Comparison of ENCODE assay signal across 20 mouse cellular contexts in the genomic region with DNA sequence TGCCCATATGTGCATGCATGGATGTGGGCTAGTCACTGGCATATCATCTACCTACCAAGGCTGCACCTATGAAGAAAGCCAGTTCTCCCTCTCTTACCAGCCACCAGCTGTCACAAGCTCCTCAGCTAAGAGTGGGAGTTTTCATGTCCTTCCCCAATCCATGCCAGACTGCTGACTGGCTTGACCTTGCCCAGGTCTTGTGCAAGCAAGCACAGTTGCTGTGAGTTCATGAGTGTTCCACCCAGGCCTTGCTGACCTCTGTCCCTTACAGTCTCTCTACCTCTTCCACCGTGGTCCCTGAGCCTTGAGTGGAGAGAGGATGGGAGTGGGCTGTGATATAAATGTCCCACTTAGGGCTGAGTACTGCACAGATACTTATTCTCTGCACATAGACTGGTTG.
DNase-seq lines count a peak whose midpoint lies in the region; ATAC-seq and TF ChIP-seq lines count a peak whose summit lies in the region.
"Had no signal": no experiment of that assay in that cellular context is flagged by ENCODE, and none has a peak within 500 bp of the region (broad histone marks: within the 10 kb centered on the region; RNA-seq: fewer than 3 reads in every experiment).

No protein-coding gene starts in this region.

- H3K4me1 ChIP-seq in liver, adult 2 months (ENCODE audit: control insufficient read depth, insufficient read depth, low read length) = 0 out of 2 replicates have a peak, but pooled peaks cover 2% of the 10 kb centered on the region
- H3K4me1 ChIP-seq in liver, embryonic 11.5 days (replicated peaks; ENCODE audit: control insufficient read depth, insufficient read depth, low read length) = no peaks in the 10 kb centered on the region
- H3K4me1 ChIP-seq in brown adipose tissue, adult 24 weeks (ENCODE audit: control insufficient read depth, insufficient read depth, insufficient read length, low read length) = no peaks in the 10 kb centered on the region
- H3K4me1 ChIP-seq: intestine, embryonic 15.5 days had no signal

- no peak for ATAC-seq in liver, embryonic 11.5 days (replicated peaks; ENCODE audit: low FRiP score)
- ATAC-seq: forebrain, embryonic 15.5 days; intestine, embryonic 15.5 days had no signal

- no peaks in the 10 kb centered on the region; the same call in 1 of the 2 replicates for H3K9me3 ChIP-seq in liver, embryonic 11.5 days (ENCODE audit: control insufficient read depth, low read length)
- H3K9me3 ChIP-seq: forebrain, embryonic 15.5 days; intestine, embryonic 15.5 days had no signal

- intact Hi-C loops in heart, postnatal 10 days (cut with DNase I) = no loop called here
- intact Hi-C loops in left cerebral cortex, postnatal 10 days (cut with DNase I) = no loop called here

- H3K4me2 ChIP-seq in liver, embryonic 11.5 days = no peak overlapping the region
- H3K4me2 ChIP-seq: embryonic facial prominence, embryonic 15.5 days; forebrain, embryonic 15.5 days; heart, embryonic 11.5 days; heart, embryonic 15.5 days; hindbrain, embryonic 14.5 days; intestine, embryonic 15.5 days had no signal

- no peak for TF ChIP-seq POLR2A in liver, adult 2 months (IDR thresholded peaks at IDR 0.05; ENCODE audit: extremely low read depth, insufficient read depth, low read length)

- no peaks in the 10 kb centered on the region for H3K27me3 ChIP-seq in liver, adult 2 months (ENCODE audit: control insufficient read depth, insufficient read depth, low read length)
- H3K27me3 ChIP-seq in liver, embryonic 11.5 days (replicated peaks; ENCODE audit: control insufficient read depth, insufficient read depth, low read length) = no peaks in the 10 kb centered on the region; the same call in 1 of the 2 replicates
- H3K27me3 ChIP-seq: embryonic facial prominence, embryonic 15.5 days; forebrain, embryonic 15.5 days; heart, embryonic 15.5 days; intestine, embryonic 15.5 days had no signal

- WGBS in liver, adult 2 months = 31% methylated on average over 1 of the region's 1 CpGs
- WGBS in liver, embryonic 11.5 days = 76% methylated on average over 1 of the region's 1 CpGs

- H3K9ac ChIP-seq in liver, adult 2 months (ENCODE audit: low read depth, low read length) = no peak overlapping the region
- H3K9ac ChIP-seq in liver, embryonic 11.5 days (ENCODE audit: low read depth, low read length) = no peak overlapping the region
- H3K9ac ChIP-seq: embryonic facial prominence, embryonic 15.5 days; forebrain, embryonic 15.5 days; heart, embryonic 15.5 days; hindbrain, embryonic 14.5 days; intestine, embryonic 15.5 days had no signal

- no peak overlapping the region for H3K27ac ChIP-seq in liver, adult 2 months (replicated peaks; ENCODE audit: insufficient read depth, low read depth, low read length)
- H3K27ac ChIP-seq in liver, embryonic 11.5 days (ENCODE audit: low read depth, low read length) = no peak overlapping the region
- 0 out of 2 replicates have a peak overlapping the region, but pooled peaks have one; percentile 19 for H3K27ac ChIP-seq in brown adipose tissue, adult 24 weeks (replicated peaks; ENCODE audit: low read depth, low read length)
- H3K27ac ChIP-seq: embryonic facial prominence, embryonic 15.5 days; forebrain, embryonic 15.5 days; heart, embryonic 15.5 days; hindbrain, embryonic 10.5 days; hindbrain, embryonic 14.5 days; intestine, embryonic 15.5 days had no signal

- no peak for TF ChIP-seq CTCF in liver, adult 2 months (IDR thresholded peaks at IDR 0.05; ENCODE audit: low read depth, low read length)

- H3K36me3 ChIP-seq in liver, adult 2 months (ENCODE audit: control insufficient read depth, insufficient read depth, low read length) = no peaks in the 10 kb centered on the region
- no peaks in the 10 kb centered on the region; the same call in 1 of the 2 replicates for H3K36me3 ChIP-seq in liver, embryonic 11.5 days (ENCODE audit: control insufficient read depth, insufficient read depth, low read length)
- H3K36me3 ChIP-seq: embryonic facial prominence, embryonic 15.5 days; forebrain, embryonic 15.5 days; heart, embryonic 15.5 days; hindbrain, embryonic 10.5 days; intestine, embryonic 15.5 days had no signal

- H3K4me3 ChIP-seq in liver, adult 2 months (ENCODE audit: insufficient read depth, low read depth, low read length) = no peak overlapping the region
- H3K4me3 ChIP-seq in liver, embryonic 11.5 days (ENCODE audit: low read depth, low read length) = no peak overlapping the region
- no peak overlapping the region for H3K4me3 ChIP-seq in brown adipose tissue, adult 24 weeks (ENCODE audit: insufficient read depth, low read depth, low read length)
- H3K4me3 ChIP-seq: embryonic facial prominence, embryonic 15.5 days; forebrain, embryonic 15.5 days; heart, embryonic 15.5 days; hindbrain, embryonic 10.5 days; intestine, embryonic 15.5 days had no signal

- DNase-seq in liver, adult 2 months (ENCODE audit: extremely low read depth, low read depth, low spot score) = peak; percentile 45
- DNase-seq in liver, embryonic 11.5 days (ENCODE audit: low spot score) = no peak
- DNase-seq in adrenal gland, adult 2 months = peak; percentile 81
- peak; percentile 52 for DNase-seq in adrenal gland, postnatal 10 days
- no peak for DNase-seq in frontal cortex, postnatal 36 days (ENCODE audit: low spot score in 2 of 2)
- DNase-seq in heart, postnatal 10 days = no peak
- DNase-seq in left cerebral cortex, postnatal 10 days (ENCODE audit: extremely low spot score in 1 of 2, low spot score in 2 of 2) = no peak
- DNase-seq: cerebellum, adult 11 months; cerebellum, adult 8-10 months; cerebellum, postnatal 14 days; embryo, embryonic 11 days; gastrocnemius, postnatal 14 days had no signal

- no peaks in the 10 kb centered on the region for H3K79me2 ChIP-seq in liver, adult 2 months (ENCODE audit: control insufficient read depth, insufficient read depth, low read length)

Comparison
In these comparisons a context has a peak if more than half of its experiments do, and no peak if none do; other contexts are left out.
1. DNase-seq: peak in liver, adult 2 months (single experiment), adrenal gland, adult 2 months (single experiment) and adrenal gland, postnatal 10 days (single experiment); none in liver, embryonic 11.5 days (single experiment), frontal cortex, postnatal 36 days (0 of 2), heart, postnatal 10 days (0 of 2) and left cerebral cortex, postnatal 10 days (0 of 2).